16 mouse cellular contexts compared by ENCODE assay signal in the genomic region with DNA sequence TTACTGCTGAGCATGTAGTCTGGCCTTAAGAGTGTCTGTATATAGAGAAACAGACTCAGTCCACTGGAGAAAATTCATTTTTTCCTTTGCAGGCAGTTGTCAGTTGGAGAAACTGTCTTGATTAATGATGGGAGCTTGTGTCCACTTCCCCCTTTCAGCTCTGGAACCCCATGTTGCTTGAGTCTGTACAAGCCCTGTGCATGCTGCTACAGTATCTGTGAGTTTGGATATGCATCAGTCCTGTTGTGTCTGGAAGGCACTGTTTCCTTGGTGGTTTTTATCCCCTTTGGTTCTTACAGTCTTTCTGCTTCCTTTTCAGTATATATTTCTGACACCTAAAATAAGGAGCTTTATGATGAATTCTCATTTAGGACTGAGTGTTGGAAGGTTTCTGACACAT.
"Had no signal": no experiment of that assay in that cellular context is flagged by ENCODE, and none has a peak within 500 bp of the region (broad histone marks: within the 10 kb centered on the region; RNA-seq: fewer than 3 reads in every experiment).

No protein-coding gene starts in this region.

- H3K27me3 ChIP-seq: neural tube, embryonic 13.5 days; neural tube, embryonic 15.5 days; stomach, embryonic 15.5 days had no signal

- H3K4me2 ChIP-seq: neural tube, embryonic 13.5 days; neural tube, embryonic 15.5 days; stomach, embryonic 15.5 days had no signal

- H3K4me3 ChIP-seq: neural tube, embryonic 13.5 days; neural tube, embryonic 15.5 days; stomach, embryonic 15.5 days had no signal

- H3K9me3 ChIP-seq: neural tube, embryonic 13.5 days; neural tube, embryonic 15.5 days; stomach, embryonic 15.5 days had no signal

- H3K4me1 ChIP-seq: neural tube, embryonic 13.5 days; neural tube, embryonic 15.5 days; stomach, embryonic 15.5 days had no signal

- H3K27ac ChIP-seq: neural tube, embryonic 13.5 days; neural tube, embryonic 15.5 days; stomach, embryonic 15.5 days; stomach, postnatal 0 days had no signal

- H3K9ac ChIP-seq: neural tube, embryonic 13.5 days; neural tube, embryonic 15.5 days; stomach, embryonic 15.5 days had no signal

- DNase-seq: retina, postnatal 1 day; right cerebral cortex, adult 18-20 months; right cerebral cortex, postnatal 14 days; right cerebral cortex, postnatal 25 days; right cerebral cortex, postnatal 4 days; spleen, adult 18-20 months; thymus, adult 18-20 months; thymus, adult 2 months; thymus, postnatal 14 days; thymus, postnatal 25 days; thymus, postnatal 36 days; thymus, postnatal 4 days had no signal

- H3K36me3 ChIP-seq: neural tube, embryonic 13.5 days; neural tube, embryonic 15.5 days; stomach, embryonic 15.5 days had no signal
